Mouse (Mus musculus) cortical plate, adult 2 months (tissue): ENCODE results near the gene Ccdc121.

Source experiments
- CTCF ChIP-seq: fragments of 200-500 bp; IDR thresholded peaks from 2 replicates; pipeline ENCODE4 v1.5.1; 2011; ENCODE audit warnings: mild to moderate bottlenecking, control low read depth, low read length; ENCODE audit not compliant: insufficient read depth; ENCODE audit errors: extremely low read depth
- POLR2A ChIP-seq: fragments of 200-500 bp; IDR thresholded peaks from 2 replicates; pipeline ENCODE4 v1.6.1; 2011; ENCODE audit warnings: mild to moderate bottlenecking, low read length, control low read depth; ENCODE audit not compliant: insufficient read depth; ENCODE audit errors: extremely low read depth

DNA sequence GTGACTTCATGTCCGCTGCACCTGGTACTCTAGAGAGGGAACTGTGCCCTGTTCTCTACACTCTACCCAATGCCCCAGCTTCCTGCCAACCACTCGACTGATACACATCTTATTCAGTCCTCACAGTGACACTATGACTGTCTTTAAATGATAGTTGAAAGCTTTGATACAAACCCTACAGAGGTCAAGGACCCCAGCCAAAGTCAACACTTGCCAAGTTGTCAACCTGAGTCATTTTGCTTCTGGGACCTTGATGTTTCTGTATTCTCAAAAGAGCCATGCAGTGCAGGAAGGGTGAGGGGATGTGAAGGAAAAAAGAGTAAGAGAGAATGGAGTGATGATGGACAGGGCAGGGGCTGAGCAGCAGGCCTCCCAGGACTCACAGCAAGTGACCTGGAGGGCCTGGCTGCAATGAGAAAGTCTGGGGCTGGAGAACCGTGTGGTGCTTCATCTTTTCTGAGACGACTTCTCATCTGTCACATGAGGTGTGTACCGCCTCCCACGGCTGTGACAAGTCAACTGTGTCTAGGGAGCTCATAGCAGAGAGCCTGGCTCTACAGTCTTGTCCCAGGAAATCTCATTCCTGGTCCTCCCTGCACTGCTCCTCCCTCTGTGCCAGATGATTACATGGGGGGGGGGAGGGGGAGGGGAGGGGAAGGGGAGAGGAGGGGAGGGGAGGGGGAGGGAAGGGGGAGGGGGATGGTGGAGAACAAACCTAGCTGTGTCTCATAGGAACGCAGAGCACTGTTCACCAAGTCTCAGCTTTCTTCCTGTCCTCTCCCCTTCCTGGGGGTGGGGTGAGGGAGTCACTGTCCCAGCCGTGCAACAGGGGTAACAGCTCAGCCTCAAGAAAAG, 49.0 kb downstream of the Ccdc121 start:
- TF ChIP-seq CTCF (no peak), POLR2A (no peak)
